Mouse (Mus musculus): Measurements from ENCODE around the gene S100a11. TPM values are rescaled to one million over a fixed set of nuclear protein-coding genes. Genes with fewer than 3 reads are reported as not detected.
"Not testable (repeated sequence)": the region's sequence is repeated elsewhere in the genome, so short reads cannot be mapped to it uniquely, and the experiment has no call there.

Gene S100a11
- polyA plus RNA-seq (2014; fragmentation: Nextera tagmentation; extraction: Ambion mirVana) = 525 TPM in 2 replicates

GRCm38 (mm10) chr3:93520330-93521193, at the start of gene S100a11:
S100a11 (plus strand) TSS chr3:93520488.
- Histone ChIP-seq H3K9ac (replicated peaks; ENCODE audit: low read length) (peak within 1 kb of the TSS; percentile 78), H3K4me1 (ENCODE audit: control insufficient read depth, insufficient read depth, low read length) (no peaks in the 10 kb centered on the region), H3K4me3 (ENCODE audit: low read depth, low read length) (peak within 1 kb of the TSS; percentile 60), H3K36me3 (replicated peaks; ENCODE audit: control insufficient read depth, insufficient read depth, low read depth, low read length) (no peaks in the 10 kb centered on the region), H3K27me3 (ENCODE audit: control insufficient read depth, insufficient read depth, low read length) (no peaks in the 10 kb centered on the region), H3K4me2 (ENCODE audit: low read depth, low read length) (peak within 1 kb of the TSS; percentile 65), H3K27ac (replicated peaks; ENCODE audit: low read depth, low read length) (peak within 1 kb of the TSS; percentile 65; the same call in 1 of the 2 replicates), H3K9me3 (replicated peaks; ENCODE audit: control insufficient read depth, low read length) (no peaks in the 10 kb centered on the region)
- ATAC-seq (replicated peaks; ENCODE audit: insufficient number of reproducible peaks, low FRiP score, low TSS enrichment, low read depth) = peak; percentile 97
- under 1% methylated on average over 37 of the region's 38 CpGs for WGBS
- DNase-seq (ENCODE audit: low spot score) = peak; percentile 74

- H3K36me3 ChIP-seq (replicated peaks; ENCODE audit: control insufficient read depth, insufficient read depth, low read depth, low read length) = no peaks in the 10 kb centered on the region
- WGBS = 87% methylated on average over 1 of the region's 1 CpGs
- no peak overlapping the region for H3K9ac ChIP-seq (replicated peaks; ENCODE audit: low read length)
- H3K4me2 ChIP-seq (ENCODE audit: low read depth, low read length) = no peak overlapping the region
- no peak for ATAC-seq (replicated peaks; ENCODE audit: insufficient number of reproducible peaks, low FRiP score, low TSS enrichment, low read depth)
- no peak for DNase-seq (ENCODE audit: low spot score)
- H3K9me3 ChIP-seq (replicated peaks; ENCODE audit: control insufficient read depth, low read length) = no peaks in the 10 kb centered on the region
- no peak overlapping the region for H3K4me3 ChIP-seq (ENCODE audit: low read depth, low read length)
- H3K27me3 ChIP-seq (ENCODE audit: control insufficient read depth, insufficient read depth, low read length) = no peaks in the 10 kb centered on the region
- H3K4me1 ChIP-seq (ENCODE audit: control insufficient read depth, insufficient read depth, low read length) = no peaks in the 10 kb centered on the region
- H3K27ac ChIP-seq (replicated peaks; ENCODE audit: low read depth, low read length) = no peak overlapping the region
Observed at GRCm38 (mm10) chr3:93480053-93480452, 40.2 kb upstream of the S100a11 start.

- 58% methylated on average over 2 of the region's 2 CpGs for WGBS
- Histone ChIP-seq H3K4me3 (ENCODE audit: low read depth, low read length) (no peak overlapping the region), H3K4me2 (ENCODE audit: low read depth, low read length) (no peak overlapping the region), H3K27ac (replicated peaks; ENCODE audit: low read depth, low read length) (no peak overlapping the region), H3K9me3 (replicated peaks; ENCODE audit: control insufficient read depth, low read length) (no peaks in the 10 kb centered on the region), H3K4me1 (ENCODE audit: control insufficient read depth, insufficient read depth, low read length) (no peaks in the 10 kb centered on the region), H3K36me3 (replicated peaks; ENCODE audit: control insufficient read depth, insufficient read depth, low read depth, low read length) (no peaks in the 10 kb centered on the region), H3K9ac (replicated peaks; ENCODE audit: low read length) (no peak overlapping the region), H3K27me3 (ENCODE audit: control insufficient read depth, insufficient read depth, low read length) (no peaks in the 10 kb centered on the region)
- no peak for ATAC-seq (replicated peaks; ENCODE audit: insufficient number of reproducible peaks, low FRiP score, low TSS enrichment, low read depth)
- DNase-seq (ENCODE audit: low spot score) = no peak
Observed at GRCm38 (mm10) chr3:93481982-93482616, 38.2 kb upstream of the S100a11 start.

GRCm38 (mm10) chr3:93485611-93486010, 34.7 kb upstream of the S100a11 start:
- H3K9ac ChIP-seq (replicated peaks; ENCODE audit: low read length) = no peak overlapping the region
- H3K27ac ChIP-seq (replicated peaks; ENCODE audit: low read depth, low read length) = no peak overlapping the region
- WGBS = 90% methylated on average over 3 of the region's 3 CpGs
- H3K9me3 ChIP-seq (replicated peaks; ENCODE audit: control insufficient read depth, low read length) = no peaks in the 10 kb centered on the region
- H3K27me3 ChIP-seq (ENCODE audit: control insufficient read depth, insufficient read depth, low read length) = no peaks in the 10 kb centered on the region
- H3K4me1 ChIP-seq (ENCODE audit: control insufficient read depth, insufficient read depth, low read length) = no peaks in the 10 kb centered on the region
- H3K4me2 ChIP-seq (ENCODE audit: low read depth, low read length) = no peak overlapping the region
- ATAC-seq (replicated peaks; ENCODE audit: insufficient number of reproducible peaks, low FRiP score, low TSS enrichment, low read depth) (no peak), DNase-seq (ENCODE audit: low spot score) (no peak)
- no peak overlapping the region for H3K4me3 ChIP-seq (ENCODE audit: low read depth, low read length)
- no peaks in the 10 kb centered on the region for H3K36me3 ChIP-seq (replicated peaks; ENCODE audit: control insufficient read depth, insufficient read depth, low read depth, low read length)

GRCm38 (mm10) chr3:93488541-93488940, 31.7 kb upstream of the S100a11 start:
- WGBS = 88% methylated on average over 2 of the region's 2 CpGs
- ATAC-seq (replicated peaks; ENCODE audit: insufficient number of reproducible peaks, low FRiP score, low TSS enrichment, low read depth) = no peak
- H3K4me1 ChIP-seq (ENCODE audit: control insufficient read depth, insufficient read depth, low read length) = no peaks in the 10 kb centered on the region

GRCm38 (mm10) chr3:93492176-93492575, 28.1 kb upstream of the S100a11 start:
- DNase-seq (ENCODE audit: low spot score) (no peak), ATAC-seq (replicated peaks; ENCODE audit: insufficient number of reproducible peaks, low FRiP score, low TSS enrichment, low read depth) (no peak)
- H3K4me1 ChIP-seq (ENCODE audit: control insufficient read depth, insufficient read depth, low read length) = no peaks in the 10 kb centered on the region
- no peaks in the 10 kb centered on the region for H3K36me3 ChIP-seq (replicated peaks; ENCODE audit: control insufficient read depth, insufficient read depth, low read depth, low read length)
- H3K27me3 ChIP-seq (ENCODE audit: control insufficient read depth, insufficient read depth, low read length) = no peaks in the 10 kb centered on the region
- H3K27ac ChIP-seq (replicated peaks; ENCODE audit: low read depth, low read length) = no peak overlapping the region
- H3K9ac ChIP-seq (replicated peaks; ENCODE audit: low read length) = no peak overlapping the region
- H3K4me3 ChIP-seq (ENCODE audit: low read depth, low read length) = no peak overlapping the region
- no peaks in the 10 kb centered on the region for H3K9me3 ChIP-seq (replicated peaks; ENCODE audit: control insufficient read depth, low read length)
- WGBS = 71% methylated on average over 3 of the region's 3 CpGs
- no peak overlapping the region for H3K4me2 ChIP-seq (ENCODE audit: low read depth, low read length)

More at GRCm38 (mm10) chr3:93488541-93488940, 31.7 kb upstream of the S100a11 start:
- H3K36me3 ChIP-seq (replicated peaks; ENCODE audit: control insufficient read depth, insufficient read depth, low read depth, low read length) = no peaks in the 10 kb centered on the region
- no peak for DNase-seq (ENCODE audit: low spot score)
- no peaks in the 10 kb centered on the region for H3K9me3 ChIP-seq (replicated peaks; ENCODE audit: control insufficient read depth, low read length)
- no peaks in the 10 kb centered on the region for H3K27me3 ChIP-seq (ENCODE audit: control insufficient read depth, insufficient read depth, low read length)
- no peak overlapping the region for H3K9ac ChIP-seq (replicated peaks; ENCODE audit: low read length)
- no peak overlapping the region for H3K4me2 ChIP-seq (ENCODE audit: low read depth, low read length)
- no peak overlapping the region for H3K4me3 ChIP-seq (ENCODE audit: low read depth, low read length)
- no peak overlapping the region for H3K27ac ChIP-seq (replicated peaks; ENCODE audit: low read depth, low read length)

GRCm38 (mm10) chr3:93493992-93494391, 26.3 kb upstream of the S100a11 start:
- Histone ChIP-seq H3K4me2 (ENCODE audit: low read depth, low read length) (no peak overlapping the region), H3K9me3 (replicated peaks; ENCODE audit: control insufficient read depth, low read length) (no peaks in the 10 kb centered on the region), H3K36me3 (replicated peaks; ENCODE audit: control insufficient read depth, insufficient read depth, low read depth, low read length) (no peaks in the 10 kb centered on the region), H3K4me1 (ENCODE audit: control insufficient read depth, insufficient read depth, low read length) (no peaks in the 10 kb centered on the region), H3K9ac (replicated peaks; ENCODE audit: low read length) (no peak overlapping the region), H3K27ac (replicated peaks; ENCODE audit: low read depth, low read length) (no peak overlapping the region), H3K27me3 (ENCODE audit: control insufficient read depth, insufficient read depth, low read length) (no peaks in the 10 kb centered on the region), H3K4me3 (ENCODE audit: low read depth, low read length) (no peak overlapping the region)
- ATAC-seq (replicated peaks; ENCODE audit: insufficient number of reproducible peaks, low FRiP score, low TSS enrichment, low read depth) (peak; percentile 59; the same call in 1 of the 2 replicates), DNase-seq (ENCODE audit: low spot score) (peak; percentile 90)
- WGBS = under 1% methylated on average over 4 of the region's 4 CpGs

- WGBS = 26% methylated on average over 5 of the region's 5 CpGs
- H3K27me3 ChIP-seq (ENCODE audit: control insufficient read depth, insufficient read depth, low read length) = not testable (repeated sequence)
Observed at GRCm38 (mm10) chr3:93494774-93495173, 25.5 kb upstream of the S100a11 start.

More at GRCm38 (mm10) chr3:93494774-93495173, 25.5 kb upstream of the S100a11 start:
- not testable (repeated sequence) for H3K4me2 ChIP-seq (ENCODE audit: low read depth, low read length); H3K9me3 ChIP-seq (replicated peaks; ENCODE audit: control insufficient read depth, low read length); H3K27ac ChIP-seq (replicated peaks; ENCODE audit: low read depth, low read length); DNase-seq (ENCODE audit: low spot score); H3K4me3 ChIP-seq (ENCODE audit: low read depth, low read length); ATAC-seq (replicated peaks; ENCODE audit: insufficient number of reproducible peaks, low FRiP score, low TSS enrichment, low read depth); H3K4me1 ChIP-seq (ENCODE audit: control insufficient read depth, insufficient read depth, low read length); H3K9ac ChIP-seq (replicated peaks; ENCODE audit: low read length); H3K36me3 ChIP-seq (replicated peaks; ENCODE audit: control insufficient read depth, insufficient read depth, low read depth, low read length)

Data from embryonic facial prominence, embryonic 11.5 days (tissue).